Comparison of ENCODE assay signal across 20 mouse cellular contexts in genomic region chr1:131051073-131051472, GRCm38 (mm10). TPM values are rescaled to one million over a fixed set of nuclear protein-coding genes. Genes with fewer than 3 reads are reported as not detected.
DNase-seq lines count a peak whose midpoint lies in the region; ATAC-seq and TF ChIP-seq lines count a peak whose summit lies in the region.
"Had no signal": no experiment of that assay in that cellular context is flagged by ENCODE, and none has a peak within 500 bp of the region (broad histone marks: within the 10 kb centered on the region; RNA-seq: fewer than 3 reads in every experiment).

No protein-coding gene starts in this region.

- no peak overlapping the region for H3K9ac ChIP-seq in hindbrain, embryonic 13.5 days
- H3K9ac ChIP-seq in lung, embryonic 16.5 days (ENCODE audit: low read length): no peak overlapping the region
- no peak overlapping the region for H3K9ac ChIP-seq in lung, postnatal 0 days (replicated peaks; ENCODE audit: low read depth)
- peak overlapping the region; percentile 72 for H3K9ac ChIP-seq in CH12.LX (ENCODE audit: insufficient read depth, low read depth)
- no peak overlapping the region for H3K9ac ChIP-seq in embryonic facial prominence, embryonic 14.5 days (ENCODE audit: low read depth, low read length)
- H3K9ac ChIP-seq: forebrain, embryonic 13.5 days; stomach, embryonic 15.5 days had no signal

- peak overlapping the region; percentile 53; the same call in 1 of the 2 replicates for H3K27ac ChIP-seq in hindbrain, embryonic 10.5 days
- H3K27ac ChIP-seq in hindbrain, embryonic 13.5 days: no peak overlapping the region
- no peak overlapping the region for H3K27ac ChIP-seq in lung, embryonic 16.5 days (ENCODE audit: low read length)
- H3K27ac ChIP-seq in lung, postnatal 0 days (ENCODE audit: low read length): no peak overlapping the region
- peak overlapping the region; percentile 87 for H3K27ac ChIP-seq in CH12.LX (ENCODE audit: insufficient read depth, low read depth)
- no peak overlapping the region for H3K27ac ChIP-seq in embryonic facial prominence, embryonic 14.5 days (replicated peaks; ENCODE audit: low read depth, low read length)
- H3K27ac ChIP-seq: forebrain, embryonic 13.5 days; stomach, embryonic 15.5 days had no signal

- DNase-seq in hindbrain, embryonic 10.5 days (ENCODE audit: low spot score): no peak
- DNase-seq in lung, postnatal 0 days (ENCODE audit: low spot score): no peak
- peak; percentile 66 for DNase-seq in CH12.LX (ENCODE audit: extremely low read depth)
- DNase-seq in embryonic facial prominence, embryonic 14.5 days (ENCODE audit: low spot score): peak; percentile 42
- DNase-seq in c-Kit-positive CD71-positive TER-119-positive erythroid progenitor cells, embryonic 14.5 days (ENCODE audit: low spot score): no peak
- DNase-seq: cerebellum, adult 9-10 months; kidney, postnatal 36 days; layer of hippocampus, postnatal 36 days; thymus, postnatal 4 days had no signal

- H3K79me2 ChIP-seq in CH12.LX (replicated peaks; ENCODE audit: control insufficient read depth, extremely low read depth, insufficient read depth, poor library complexity, severe bottlenecking): no peaks in the 10 kb centered on the region

- no peaks in the 10 kb centered on the region for H3K27me3 ChIP-seq in hindbrain, embryonic 10.5 days (ENCODE audit: insufficient read depth, poor library complexity, severe bottlenecking)
- H3K27me3 ChIP-seq in hindbrain, embryonic 13.5 days: no peaks in the 10 kb centered on the region
- H3K27me3 ChIP-seq in lung, embryonic 16.5 days (ENCODE audit: control insufficient read depth, insufficient read depth, low read depth, low read length): no peaks in the 10 kb centered on the region
- H3K27me3 ChIP-seq in lung, postnatal 0 days (replicated peaks; ENCODE audit: insufficient read depth, low read length): no peaks in the 10 kb centered on the region
- H3K27me3 ChIP-seq in CH12.LX (replicated peaks): no peaks in the 10 kb centered on the region
- H3K27me3 ChIP-seq in embryonic facial prominence, embryonic 14.5 days (replicated peaks; ENCODE audit: control insufficient read depth, insufficient read depth, low read length): no peaks in the 10 kb centered on the region
- H3K27me3 ChIP-seq: forebrain, embryonic 13.5 days; stomach, embryonic 15.5 days had no signal

- ATAC-seq in hindbrain, embryonic 13.5 days (ENCODE audit: low FRiP score): no peak
- ATAC-seq in lung, embryonic 16.5 days (ENCODE audit: low read depth): peak; percentile 29; the same call in 1 of the 2 replicates
- ATAC-seq in lung, postnatal 0 days: no peak
- peak; percentile 30; the same call in 1 of the 2 replicates for ATAC-seq in embryonic facial prominence, embryonic 14.5 days (ENCODE audit: low read depth)
- ATAC-seq: forebrain, embryonic 13.5 days had no signal

- peaks cover 22% of the 10 kb centered on the region for H3K4me1 ChIP-seq in hindbrain, embryonic 10.5 days (replicated peaks)
- peaks cover 27% of the 10 kb centered on the region for H3K4me1 ChIP-seq in hindbrain, embryonic 13.5 days (replicated peaks)
- peaks cover 8% of the 10 kb centered on the region for H3K4me1 ChIP-seq in lung, embryonic 16.5 days (replicated peaks; ENCODE audit: control insufficient read depth, insufficient read depth, low read length)
- H3K4me1 ChIP-seq in lung, postnatal 0 days (ENCODE audit: insufficient read depth, low read depth, low read length): no peaks in the 10 kb centered on the region
- H3K4me1 ChIP-seq in CH12.LX (ENCODE audit: control insufficient read depth in 1 of 2, insufficient read depth in 2 of 2): peaks cover 46 to 90% of the 10 kb centered on the region in 2 experiments
- no peaks in the 10 kb centered on the region; the same call in 1 of the 2 replicates for H3K4me1 ChIP-seq in embryonic facial prominence, embryonic 14.5 days (ENCODE audit: control insufficient read depth, insufficient read depth, low read length)

- dilution Hi-C loops in CH12.LX (cut with MboI; ENCODE audit: extremely low pct_ligation_motif_present, extremely low pct_unique_long_range_greater_than_20kb, low sequenced_read_pairs): no loop called here

- TF ChIP-seq CTCF in lung, postnatal 0 days (IDR thresholded peaks at IDR 0.05): no peak
- TF ChIP-seq CTCF in CH12.LX (conservative IDR thresholded peaks at IDR 0.05 in 1 of 2, IDR thresholded peaks at IDR 0.05 in 1 of 2; ENCODE audit: low read depth in 2 of 2, low read length in 2 of 2): no peak

- no peak overlapping the region for H3K4me2 ChIP-seq in hindbrain, embryonic 13.5 days
- H3K4me2 ChIP-seq in lung, embryonic 16.5 days (ENCODE audit: low read depth, low read length): no peak overlapping the region
- H3K4me2 ChIP-seq in lung, postnatal 0 days (replicated peaks; ENCODE audit: low read depth, low read length): no peak overlapping the region
- H3K4me2 ChIP-seq in CH12.LX (ENCODE audit: insufficient read depth, low read depth, poor library complexity, severe bottlenecking): peak overlapping the region; percentile 65
- H3K4me2 ChIP-seq in embryonic facial prominence, embryonic 14.5 days (ENCODE audit: low read depth, low read length): no peak overlapping the region
- H3K4me2 ChIP-seq: forebrain, embryonic 13.5 days; stomach, embryonic 15.5 days had no signal

- H3K36me3 ChIP-seq in hindbrain, embryonic 10.5 days: peaks cover 39% of the 10 kb centered on the region
- peaks cover 24% of the 10 kb centered on the region for H3K36me3 ChIP-seq in hindbrain, embryonic 13.5 days
- peaks cover 24% of the 10 kb centered on the region for H3K36me3 ChIP-seq in lung, embryonic 16.5 days (ENCODE audit: control insufficient read depth, insufficient read depth, low read length)
- peaks cover 20% of the 10 kb centered on the region for H3K36me3 ChIP-seq in lung, postnatal 0 days (ENCODE audit: insufficient read depth, low read length)
- H3K36me3 ChIP-seq in CH12.LX (replicated peaks in 1 of 2; ENCODE audit: control insufficient read depth in 1 of 2, insufficient read depth in 1 of 2, low read length in 1 of 2): peaks cover 18 to 27% of the 10 kb centered on the region in 2 experiments
- H3K36me3 ChIP-seq in embryonic facial prominence, embryonic 14.5 days (ENCODE audit: control insufficient read depth, insufficient read depth, low read length): peaks cover 35% of the 10 kb centered on the region

- TF ChIP-seq POLR2A in CH12.LX (IDR thresholded peaks at IDR 0.05; ENCODE audit: low read depth, low read length): 0 out of 2 replicates have a peak, but pooled peaks have one; percentile 6

- H3K9me3 ChIP-seq in hindbrain, embryonic 10.5 days: no peaks in the 10 kb centered on the region
- H3K9me3 ChIP-seq in hindbrain, embryonic 13.5 days: no peaks in the 10 kb centered on the region
- H3K9me3 ChIP-seq in lung, embryonic 16.5 days (ENCODE audit: control insufficient read depth, low read length): no peaks in the 10 kb centered on the region
- H3K9me3 ChIP-seq in lung, postnatal 0 days (ENCODE audit: low read length): no peaks in the 10 kb centered on the region
- no peaks in the 10 kb centered on the region for H3K9me3 ChIP-seq in CH12.LX (replicated peaks; ENCODE audit: low read length)
- H3K9me3 ChIP-seq in embryonic facial prominence, embryonic 14.5 days (ENCODE audit: control insufficient read depth, low read length): no peaks in the 10 kb centered on the region
- H3K9me3 ChIP-seq: forebrain, embryonic 13.5 days; stomach, embryonic 15.5 days had no signal

- in situ Hi-C loops in CH12.LX (cut with MboI; ENCODE audit: low pct_ligation_motif_present, low pct_unique_long_range_greater_than_20kb, low sequenced_read_pairs): loop anchor here (5.0 to 10.0 kb wide), 5 partner anchors 64 to 506 kb away; partner anchors contain the start of genes Gm29427 and Yod1

- TF ChIP-seq EP300 in lung, postnatal 0 days (IDR thresholded peaks at IDR 0.05): no peak
- no peak for TF ChIP-seq EP300 in CH12.LX (IDR thresholded peaks at IDR 0.05; ENCODE audit: low read length)

- no peak for TF ChIP-seq RAD21 in CH12.LX (IDR thresholded peaks at IDR 0.05; ENCODE audit: low read depth, low read length)

- 29% methylated on average over 7 of the region's 7 CpGs for WGBS in hindbrain, embryonic 10.5 days
- WGBS in hindbrain, embryonic 13.5 days: 37% methylated on average over 7 of the region's 7 CpGs
- WGBS in lung, embryonic 16.5 days: 34% methylated on average over 7 of the region's 7 CpGs
- 46% methylated on average over 7 of the region's 7 CpGs for WGBS in lung, postnatal 0 days
- 14% methylated on average over 7 of the region's 7 CpGs for WGBS in embryonic facial prominence, embryonic 14.5 days

- H3K4me3 ChIP-seq in hindbrain, embryonic 10.5 days: no peak overlapping the region
- H3K4me3 ChIP-seq in hindbrain, embryonic 13.5 days: no peak overlapping the region
- H3K4me3 ChIP-seq in lung, embryonic 16.5 days (ENCODE audit: low read length): no peak overlapping the region
- H3K4me3 ChIP-seq in lung, postnatal 0 days (ENCODE audit: low read depth, low read length): no peak overlapping the region
- H3K4me3 ChIP-seq in CH12.LX (replicated peaks in 1 of 3; ENCODE audit: low read depth in 2 of 3, low read length in 2 of 3, poor library complexity in 1 of 3): peak overlapping the region in 2 of 3 experiments; percentile 6
- H3K4me3 ChIP-seq in embryonic facial prominence, embryonic 14.5 days (ENCODE audit: low read depth, low read length): no peak overlapping the region
- H3K4me3 ChIP-seq: forebrain, embryonic 13.5 days; stomach, embryonic 15.5 days had no signal

RNA-seq across cellular contexts. Expression of gene Il10, which starts 31.4 kb away (rescaled TPM):
- not detected in 2 replicates for polyA plus RNA-seq in hindbrain, embryonic 10.5 days (2016; fragmentation: Nextera tagmentation; extraction: Ambion mirVana)
- polyA plus RNA-seq in hindbrain, embryonic 13.5 days (2015; fragmentation: Nextera tagmentation; extraction: Ambion mirVana): not detected in 2 replicates
- not detected in 2 replicates for polyA plus RNA-seq in lung, embryonic 16.5 days (2015; fragmentation: Nextera tagmentation; extraction: Ambion mirVana)
- not detected in 2 replicates for polyA plus RNA-seq in lung, postnatal 0 days (2015; fragmentation: Nextera tagmentation; extraction: Ambion mirVana)
- total RNA-seq in CH12.LX (2012; rRNA removed) (389 and 399 TPM in 2 replicates), CH12.LX (2014; rRNA removed) (903 and 969 TPM in 2 replicates)
- 236 and 284 TPM in 2 replicates for polyA plus RNA-seq in CH12.LX (2012; ENCODE audit: insufficient read length, low read depth)
- not detected in 2 replicates for polyA plus RNA-seq in embryonic facial prominence, embryonic 14.5 days (2014; fragmentation: Nextera tagmentation; extraction: Ambion mirVana)
- total RNA-seq: granulocyte monocyte progenitor cell, adult 5-6 weeks; layer of hippocampus, postnatal 36 days; megakaryocyte-erythroid progenitor cell, adult 5-6 weeks had no signal
- polyA plus RNA-seq: embryonic facial prominence, embryonic 11.5 days; forebrain, embryonic 13.5 days; heart, postnatal 0 days; intestine, embryonic 14.5 days; liver, embryonic 16.5 days; neural tube, embryonic 11.5 days; stomach, embryonic 15.5 days had no signal

RNA-seq across cellular contexts. Expression of gene Mapkapk2, which starts 46.6 kb away (rescaled TPM):
- 47.0 and 51.1 TPM in 2 replicates for polyA plus RNA-seq in hindbrain, embryonic 10.5 days (2016; fragmentation: Nextera tagmentation; extraction: Ambion mirVana)
- polyA plus RNA-seq in hindbrain, embryonic 13.5 days (2015; fragmentation: Nextera tagmentation; extraction: Ambion mirVana): 22.0 and 23.1 TPM in 2 replicates
- 28.7 and 41.3 TPM in 2 replicates for polyA plus RNA-seq in lung, embryonic 16.5 days (2015; fragmentation: Nextera tagmentation; extraction: Ambion mirVana)
- 62.4 and 65.0 TPM in 2 replicates for polyA plus RNA-seq in lung, postnatal 0 days (2015; fragmentation: Nextera tagmentation; extraction: Ambion mirVana)
- total RNA-seq in CH12.LX (2012; rRNA removed): 54.2 and 55.0 TPM in 2 replicates
- 58.6 and 62.9 TPM in 2 replicates for total RNA-seq in CH12.LX (2014; rRNA removed)
- polyA plus RNA-seq in CH12.LX (2012; ENCODE audit: insufficient read length, low read depth): 63.5 and 68.6 TPM in 2 replicates
- 47.8 and 48.0 TPM in 2 replicates for polyA plus RNA-seq in embryonic facial prominence, embryonic 14.5 days (2014; fragmentation: Nextera tagmentation; extraction: Ambion mirVana)

Comparison
In these comparisons a context has a peak if more than half of its experiments do, and no peak if none do; other contexts are left out.
1. H3K27ac ChIP-seq: peak in hindbrain, embryonic 10.5 days (single experiment) and CH12.LX (single experiment); none in hindbrain, embryonic 13.5 days (single experiment), lung, embryonic 16.5 days (single experiment), lung, postnatal 0 days (single experiment) and embryonic facial prominence, embryonic 14.5 days (single experiment).
2. ATAC-seq: peak in lung, embryonic 16.5 days (single experiment) and embryonic facial prominence, embryonic 14.5 days (single experiment); none in hindbrain, embryonic 13.5 days (single experiment) and lung, postnatal 0 days (single experiment).
3. DNase-seq: peak in CH12.LX (single experiment) and embryonic facial prominence, embryonic 14.5 days (single experiment); none in hindbrain, embryonic 10.5 days (single experiment), lung, postnatal 0 days (single experiment) and c-Kit-positive CD71-positive TER-119-positive erythroid progenitor cells, embryonic 14.5 days (single experiment).
4. H3K4me3 ChIP-seq: peak in CH12.LX (2 of 3); none in hindbrain, embryonic 10.5 days (single experiment), hindbrain, embryonic 13.5 days (single experiment), lung, embryonic 16.5 days (single experiment), lung, postnatal 0 days (single experiment) and embryonic facial prominence, embryonic 14.5 days (single experiment).
5. RNA of gene Il10, which starts 31.4 kb away (polyA plus RNA-seq): 236 to 284 TPM in CH12.LX; not detected in embryonic facial prominence, embryonic 14.5 days, not detected in lung, embryonic 16.5 days, not detected in lung, postnatal 0 days, not detected in hindbrain, embryonic 10.5 days and not detected in hindbrain, embryonic 13.5 days; every median in the first group is over 100 times any median in the second.